Mouse (Mus musculus) natural killer cell, adult 2 months (primary cell): Measurements from ENCODE around the gene Gm20870.
"Not testable (repeated sequence)": the region's sequence is repeated elsewhere in the genome, so short reads cannot be mapped to it uniquely, and the experiment has no call there.

ENCODE experiments used
- DNase-seq, 2 experiments: peaks; one replicate each; pipeline ENCODE4 v3.0.0; 2022; ENCODE audit warnings: low spot score in 2 of 2

Gene Gm20870

GRCm38 (mm10) chrY:71691743-71692142, at the start of gene Gm20870:
Gene Gm20870 (plus strand): TSS chrY:71692043.
- not testable (repeated sequence) for DNase-seq
